Mouse (Mus musculus) neutrophil, adult 5-6 weeks (primary cell): ENCODE data around the gene Layn. TPM values are rescaled to one million over a fixed set of nuclear protein-coding genes. Genes with fewer than 3 reads are reported as not detected.

Experiments
- ATAC-seq: fragments of 151-379, 151-347 bp; 2 replicates; pipeline ENCODE4 v1.8.0; 2017; ENCODE audit warnings: mild to moderate bottlenecking, moderate TSS enrichment; ENCODE audit not compliant: insufficient number of reproducible peaks, poor library complexity, low FRiP score, severe bottlenecking; ENCODE audit errors: extremely low read depth
- total RNA-seq: library from RNA; stranded (forward); fragments of 200-1000 nt; gene quantifications from 2 replicates; pipeline ENCODE4 v1.2.3, GENCODE M21; 2017

Gene Layn
- total RNA-seq = 0.86 and 1.4 TPM in 2 replicates

DNA sequence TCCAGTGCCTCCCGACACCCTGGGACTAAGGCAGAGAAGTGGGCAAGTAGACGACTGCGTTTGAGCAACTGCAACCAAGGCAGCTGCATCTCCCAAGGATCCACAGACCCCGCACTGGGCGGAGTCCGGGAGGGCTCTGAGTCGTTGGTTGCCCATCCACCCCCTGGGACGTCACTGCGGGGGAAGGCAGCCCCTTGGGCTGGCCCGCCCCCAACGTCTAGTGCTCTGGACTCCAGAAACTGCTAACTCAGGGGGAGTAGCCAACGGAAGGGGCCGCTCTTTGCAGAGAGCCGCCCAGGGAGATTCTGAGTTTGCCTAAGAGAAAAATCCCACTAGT lies at the start of gene Layn:
Layn (minus strand) TSS at position 116 of the 337 bp plus-strand sequence.
- 0 out of 2 replicates have a peak, but pooled peaks have one; percentile 33 for ATAC-seq

GRCm38 (mm10) chr9:51114767-51115166 lies 37.9 kb upstream of the Layn start:
- no peak for ATAC-seq

- ATAC-seq = no peak
These were observed 28.9 kb upstream of the Layn start for GRCm38 (mm10) chr9:51105751-51106150.

GRCm38 (mm10) chr9:51103808-51104514 lies 27.1 kb upstream of the Layn start:
- no peak for ATAC-seq

- ATAC-seq = 0 out of 2 replicates have a peak, but pooled peaks have one; percentile 16
These were observed 26.3 kb upstream of the Layn start for GRCm38 (mm10) chr9:51102963-51103807.

- ATAC-seq = no peak
These were observed 25.0 kb upstream of the Layn start, which contains the start of gene 4833427G06Rik for GRCm38 (mm10) chr9:51101756-51102425. 4833427G06Rik (minus strand) TSS chr9:51102078.

DNA sequence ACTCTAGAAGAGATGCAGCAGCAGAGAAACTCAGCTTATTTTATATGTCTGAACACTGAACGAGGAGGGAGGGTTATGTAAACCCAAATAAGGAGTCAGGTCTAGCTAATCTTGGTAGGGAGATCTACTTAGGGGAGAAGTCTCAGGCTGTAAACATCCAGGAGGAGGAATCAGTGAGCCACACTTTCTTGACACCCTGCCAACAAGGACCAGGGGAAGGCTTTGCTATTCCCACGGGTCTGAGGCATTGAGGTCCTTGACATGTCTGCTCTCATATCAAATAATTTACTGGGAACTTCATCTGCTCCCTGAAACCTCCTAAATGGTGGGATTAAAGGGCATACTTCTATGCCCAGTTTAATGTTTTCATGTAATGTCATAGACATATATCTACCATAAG lies 19.4 kb upstream of the Layn start:
- ATAC-seq = no peak

GRCm38 (mm10) chr9:51093697-51094096 lies 16.8 kb upstream of the Layn start:
- ATAC-seq = no peak

GRCm38 (mm10) chr9:51081614-51082013 lies 4.7 kb upstream of the Layn start:
- no peak for ATAC-seq

DNA sequence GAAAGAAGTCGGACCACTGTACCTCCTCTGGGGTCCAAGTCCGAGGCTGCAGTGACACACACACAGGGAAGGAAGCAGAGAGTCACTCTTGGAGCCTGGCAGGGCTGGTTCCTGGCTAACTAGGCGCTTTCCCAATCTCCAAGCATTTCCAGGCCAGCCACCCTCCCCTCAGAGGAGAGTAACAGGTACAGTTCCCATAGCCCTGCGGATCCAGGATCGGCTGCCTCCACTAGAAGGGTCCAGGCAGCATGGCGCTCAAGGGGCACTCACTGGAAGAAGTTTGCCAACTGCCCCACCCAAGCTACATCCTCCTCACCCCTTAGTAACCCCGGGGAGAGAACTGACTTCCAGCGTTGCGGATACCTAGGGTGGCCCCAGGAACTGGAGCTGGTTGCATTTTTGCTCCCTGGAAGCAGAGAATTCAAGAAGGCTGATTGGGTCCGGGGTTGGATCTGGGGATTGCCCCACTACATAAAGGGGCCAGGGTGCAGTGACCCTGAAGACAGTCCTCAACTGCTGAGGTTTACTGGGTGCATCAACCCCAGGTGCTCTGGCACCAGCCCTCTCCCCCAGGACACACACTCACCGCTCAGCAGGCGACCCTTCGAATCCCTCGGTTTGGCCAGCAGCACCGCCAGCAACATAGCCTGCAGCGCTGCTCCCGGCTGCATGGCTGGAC lies 455 bp downstream of the Layn start:
- ATAC-seq = no peak

- ATAC-seq = no peak
These were observed 1.1 kb downstream of the Layn start for GRCm38 (mm10) chr9:51075780-51076179.

DNA sequence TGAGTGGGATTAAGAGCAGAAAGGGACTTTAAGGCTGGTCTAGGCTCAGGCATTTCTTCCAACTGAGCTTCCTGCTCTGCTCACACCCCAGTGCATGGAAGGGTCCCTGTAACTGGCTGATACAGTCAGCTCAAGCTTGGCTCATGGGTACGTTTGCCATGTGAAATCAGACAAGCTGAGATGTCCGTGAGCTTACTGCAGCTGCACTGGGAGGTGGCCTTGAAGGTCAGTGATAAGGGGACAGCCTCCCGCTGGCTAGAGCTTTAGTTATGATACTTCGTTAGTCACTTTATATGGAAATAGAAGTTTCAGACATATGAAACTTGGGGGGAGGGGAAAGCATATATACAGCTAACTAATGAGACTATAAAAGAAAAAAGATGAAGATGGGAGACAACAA lies 6.1 kb downstream of the Layn start:
- ATAC-seq = no peak

DNA sequence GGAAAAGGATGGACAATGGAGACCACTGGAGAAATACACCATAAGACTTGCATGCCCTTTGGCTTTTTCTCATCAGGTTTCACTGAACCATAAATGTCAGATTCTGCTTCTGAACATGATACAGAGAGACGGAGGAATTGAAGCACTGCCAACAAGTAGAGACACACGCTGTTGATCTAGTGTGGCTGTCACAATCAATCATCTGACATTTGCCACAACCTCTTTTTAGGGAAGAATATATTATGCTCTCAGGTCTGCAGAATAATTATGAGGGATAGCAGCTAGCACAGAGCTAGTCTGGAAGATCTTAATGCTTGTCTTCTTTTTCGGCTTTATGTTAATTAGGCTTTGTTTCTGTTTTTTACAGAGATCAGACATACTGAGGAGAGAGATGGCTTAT lies 8.7 kb downstream of the Layn start:
- no peak for ATAC-seq

- ATAC-seq = no peak
These were observed 16.3 kb downstream of the Layn start, which contains the start of gene Btg4 for GRCm38 (mm10) chr9:51060601-51061000. Btg4 (plus strand) TSS chr9:51060901.

- no peak for ATAC-seq
These were observed 17.9 kb downstream of the Layn start for GRCm38 (mm10) chr9:51058951-51059521.

DNA sequence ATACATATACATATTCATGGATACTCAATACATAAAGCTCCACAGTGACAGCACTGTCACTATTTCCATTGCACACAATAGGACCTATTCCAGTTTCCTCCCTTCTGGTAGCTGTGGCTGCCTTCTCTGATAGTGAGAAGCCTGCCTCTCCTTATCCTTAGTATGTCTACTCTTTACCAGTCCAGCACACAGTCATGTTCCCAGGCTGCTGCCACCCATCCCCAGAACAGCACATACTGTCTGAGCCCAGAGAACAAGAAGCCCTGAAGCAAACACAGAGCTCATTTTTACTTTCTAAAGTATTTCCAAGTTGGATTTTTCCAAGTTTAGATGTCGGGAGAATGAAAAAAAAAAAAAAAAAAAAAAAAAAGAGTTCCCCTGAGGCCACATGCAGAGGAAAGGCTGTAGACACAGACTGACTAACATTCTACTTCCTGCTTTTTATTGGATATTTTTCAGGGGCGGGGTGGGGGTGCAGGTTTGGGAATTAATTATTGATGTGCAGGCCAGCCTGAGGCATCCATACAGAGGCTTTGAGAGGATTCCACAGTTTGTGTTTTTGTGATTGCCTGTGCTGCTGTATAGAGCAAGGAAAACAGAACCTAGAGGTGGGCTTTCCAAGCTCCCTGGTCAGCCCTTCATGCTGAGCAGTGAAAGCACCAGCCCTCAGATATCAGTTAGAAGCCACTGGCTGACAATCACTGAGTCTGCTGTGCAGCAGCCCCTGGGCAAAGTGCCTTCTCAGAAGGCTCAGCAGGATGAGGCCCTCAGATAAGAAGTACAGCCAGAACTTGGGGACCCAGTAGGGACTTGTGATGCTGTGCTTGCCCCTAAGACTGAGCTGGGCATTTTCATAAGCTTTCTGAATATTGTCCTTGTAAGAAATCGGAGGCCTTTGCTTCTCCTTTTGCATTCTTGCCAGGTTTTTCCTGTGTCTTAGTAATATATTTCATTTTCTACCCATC lies 20.3 kb downstream of the Layn start:
- ATAC-seq = no peak

DNA sequence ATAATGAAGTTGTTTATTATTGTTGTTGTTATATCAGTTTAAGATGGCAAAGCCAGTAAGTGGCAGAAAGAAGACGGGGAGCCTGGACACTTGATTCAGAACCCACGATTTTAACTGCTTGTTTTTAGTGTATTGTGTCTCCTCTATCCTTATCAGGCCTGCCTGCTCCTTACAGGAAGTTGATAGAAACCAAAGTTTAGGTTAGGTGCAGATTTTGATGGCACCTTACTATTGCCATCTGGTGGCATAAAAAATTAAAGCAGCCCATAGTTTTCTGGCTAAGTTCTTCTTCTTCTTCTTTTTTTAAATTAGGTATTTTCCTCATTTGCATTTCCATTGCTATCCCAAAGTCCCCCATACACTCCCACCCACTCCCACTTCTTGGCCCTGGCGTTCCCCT lies 24.7 kb downstream of the Layn start:
- no peak for ATAC-seq

GRCm38 (mm10) chr9:51042136-51042535 lies 34.8 kb downstream of the Layn start:
- ATAC-seq = no peak
